Mouse (Mus musculus) T-helper 1 cell (primary cell): ENCODE results near the gene Olfr466.

ENCODE experiments used
- in situ Hi-C: fragments of 300-600 bp; cut with MboI, MseI; formaldehyde crosslinking; loops from one replicate; pipeline ENCODE4 v1.15.1; 2025; ENCODE audit warnings: high pct_unique_total_duplicates

Olfr466 gene

DNA sequence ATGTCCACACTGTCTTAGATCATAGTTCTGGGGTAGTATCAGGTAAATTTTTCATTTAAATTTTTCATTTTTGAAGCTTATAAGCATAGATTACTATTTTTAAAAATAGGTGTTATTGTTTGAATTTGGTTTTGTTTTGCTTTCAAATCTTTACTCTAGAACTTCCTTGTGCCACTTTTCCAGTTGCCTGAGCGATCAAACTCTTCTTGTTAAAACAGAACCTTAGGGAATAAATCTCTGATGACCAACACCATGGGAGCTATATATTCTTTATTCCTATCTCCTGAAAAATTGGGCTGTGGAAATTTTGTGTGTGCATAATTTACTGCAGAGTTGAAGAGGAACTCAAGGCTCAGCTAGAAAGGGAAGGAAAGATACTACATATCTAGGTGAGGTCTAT is at the start of gene Olfr466:
Gene Olfr466 (plus strand): TSS at position 301 of the 400 bp plus-strand sequence.
- in situ Hi-C loops: no loop called here

DNA sequence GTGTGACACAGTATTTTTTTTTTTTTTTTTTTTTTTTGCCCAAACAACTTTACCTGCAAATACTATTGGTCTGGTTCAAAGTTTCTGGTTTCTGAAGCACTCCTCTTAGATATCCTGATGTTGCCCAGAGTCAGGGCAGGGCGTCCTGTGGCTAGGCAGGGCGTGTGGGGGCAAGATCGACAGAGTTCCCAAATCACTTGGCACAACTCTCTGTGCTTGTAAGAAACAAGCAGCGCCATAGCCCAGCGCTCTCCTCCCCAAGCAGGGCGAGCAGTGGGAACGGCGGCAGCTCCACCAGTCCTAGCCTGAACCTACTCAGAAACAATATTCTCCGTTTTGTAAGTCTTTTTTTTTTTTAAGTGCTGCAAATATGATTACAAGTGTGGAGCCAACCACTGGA is 49.4 kb upstream of the Olfr466 start:
- in situ Hi-C loops: loop anchor here (10.0 to 25.0 kb wide), 2 partner anchors 144 to 788 kb away; partner anchors contain the start of gene Aaed1

DNA sequence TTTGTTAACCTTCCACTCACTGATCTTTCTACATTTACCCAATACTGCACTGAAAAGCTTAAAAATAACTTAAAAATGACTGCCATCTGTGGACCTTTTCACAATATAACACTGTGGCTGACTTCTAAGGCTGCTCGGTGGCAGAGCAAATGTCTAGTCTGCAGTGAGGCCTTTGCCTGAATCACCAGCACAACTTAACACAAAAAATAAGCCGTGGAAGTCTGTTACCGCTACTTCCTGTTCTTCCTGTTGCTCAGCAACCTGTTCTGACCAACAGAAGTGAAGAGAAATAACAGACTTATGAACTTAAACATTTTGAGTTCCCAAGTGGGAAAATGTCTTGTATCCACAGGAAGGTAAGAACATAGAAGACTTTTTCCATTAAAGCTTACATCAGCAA is 48.8 kb upstream of the Olfr466 start:
- in situ Hi-C loops: loop anchor here (10.0 to 25.0 kb wide), 2 partner anchors 144 to 789 kb away; partner anchors contain the start of gene Aaed1

DNA sequence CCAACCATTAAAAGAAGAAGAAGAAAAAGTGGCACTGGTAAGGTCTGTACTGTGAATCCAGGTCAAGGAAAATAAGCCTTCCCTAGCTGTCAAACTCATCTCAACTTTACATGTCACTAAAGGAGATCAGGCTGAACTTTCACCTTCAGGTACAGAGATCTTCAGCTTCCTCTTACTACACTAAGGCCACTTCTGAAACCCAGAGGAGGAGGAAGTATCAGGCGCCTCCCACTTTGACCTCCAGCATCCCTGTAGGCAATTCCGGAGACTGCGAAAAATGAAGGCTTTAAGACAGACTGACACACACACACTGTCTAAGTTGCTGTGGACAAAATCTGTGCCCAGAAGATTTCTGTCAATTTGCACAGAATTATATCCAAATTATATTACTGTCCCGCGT is 38.1 kb upstream of the Olfr466 start:
- in situ Hi-C loops: loop anchor here (25.0 kb wide), 1 partner anchor 800 kb away; the partner anchor contains the start of gene Aaed1

DNA sequence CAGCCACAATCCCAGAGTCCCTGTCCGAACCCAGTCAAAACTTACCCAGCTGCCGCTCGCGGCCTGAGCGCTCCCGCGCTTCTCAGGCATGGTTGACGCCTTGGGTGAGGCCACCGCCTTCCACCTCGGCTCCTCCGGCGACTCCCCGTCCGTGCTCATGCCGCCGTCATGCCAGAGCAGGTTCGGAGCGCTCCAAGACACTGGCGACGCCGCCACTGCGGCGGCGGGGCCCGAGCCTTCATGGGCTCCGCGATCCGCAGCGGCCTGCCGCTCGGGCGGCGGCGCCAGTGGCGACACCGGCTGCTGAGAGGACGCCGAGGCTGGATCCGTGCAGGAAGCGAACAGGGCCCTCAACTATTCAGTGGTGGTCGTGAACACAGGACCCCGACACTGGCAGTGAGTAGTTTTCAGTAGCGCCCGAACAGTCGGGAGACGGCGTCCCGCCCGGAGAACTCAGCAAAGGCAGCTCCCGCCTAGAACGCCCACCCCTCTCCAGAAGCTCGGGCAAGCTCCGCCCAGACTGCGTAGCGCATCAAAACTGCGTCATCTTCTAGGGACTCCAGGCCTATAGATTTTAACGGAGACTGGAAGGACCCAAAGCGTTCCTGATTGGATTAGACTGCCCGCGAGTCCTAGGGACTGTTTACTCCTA is 37.5 kb upstream of the Olfr466 start, which contains the start of gene Mfsd14b:
Gene Mfsd14b (minus strand): TSS at position 517 of the 652 bp plus-strand sequence.
- in situ Hi-C loops: loop anchor here (25.0 kb wide), 1 partner anchor 800 kb away; the partner anchor contains the start of gene Aaed1

DNA sequence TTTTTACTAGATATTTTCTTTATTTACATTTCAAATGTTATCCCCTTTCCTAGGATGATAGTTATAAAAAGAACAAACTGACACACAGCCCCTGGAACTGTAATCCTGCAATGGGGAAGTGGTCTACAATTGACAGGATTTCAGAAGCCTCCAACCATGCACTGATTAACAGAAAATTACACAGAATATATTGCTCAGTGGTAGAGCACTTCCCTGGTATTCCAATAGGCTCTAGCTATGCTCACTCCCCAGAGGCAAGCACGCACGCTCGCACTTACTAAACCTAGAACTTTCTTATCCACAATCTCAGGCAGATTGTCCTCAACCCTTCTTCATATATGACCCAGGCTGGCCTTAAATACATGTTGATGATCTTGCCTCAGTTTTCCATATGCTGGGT is 36.8 kb upstream of the Olfr466 start:
- in situ Hi-C loops: loop anchor here (25.0 kb wide), 1 partner anchor 801 kb away; the partner anchor contains the start of gene Aaed1

DNA sequence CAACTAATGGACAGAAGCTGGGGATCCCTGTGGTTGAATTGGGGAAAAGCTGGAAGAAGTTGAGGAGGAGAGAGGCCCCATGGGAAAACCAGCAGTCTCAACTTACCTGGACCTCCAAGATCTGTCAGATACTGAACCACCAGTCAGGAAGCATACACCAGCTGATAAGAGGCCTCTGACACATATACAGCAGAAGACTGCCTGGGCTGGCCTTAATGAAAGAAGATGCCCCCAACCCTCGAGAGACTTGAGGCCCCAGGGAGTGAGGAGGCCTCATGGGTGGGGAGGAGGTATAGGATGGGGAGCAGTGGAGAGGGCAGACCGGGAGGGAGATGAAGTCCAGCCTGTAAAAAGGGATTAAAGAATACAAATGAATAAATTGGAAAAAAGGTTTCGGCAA is 29.1 kb upstream of the Olfr466 start:
- in situ Hi-C loops: loop anchor here (5.0 to 25.0 kb wide), 2 partner anchors 679 to 809 kb away; partner anchors contain the start of gene Aaed1

DNA sequence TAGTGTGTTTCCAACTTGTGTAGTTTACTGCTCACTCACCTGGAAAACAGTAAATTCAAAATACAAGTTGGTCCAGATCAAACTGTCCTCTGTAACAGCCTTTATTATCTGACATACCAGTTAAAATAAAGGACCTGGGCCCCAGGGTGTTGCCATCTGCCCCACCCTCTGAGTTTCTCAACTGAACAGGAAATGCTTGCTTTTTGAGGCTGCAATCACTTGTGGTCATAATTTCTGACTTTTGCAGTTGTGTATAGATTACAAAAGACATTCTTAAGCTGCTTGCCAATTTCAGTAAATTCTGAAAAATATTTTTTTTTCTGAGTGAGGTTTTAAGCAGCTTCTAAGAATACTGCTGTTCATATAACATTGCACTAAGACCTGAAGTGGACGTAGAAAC is 27.9 kb upstream of the Olfr466 start:
- in situ Hi-C loops: loop anchor here (5.0 to 25.0 kb wide), 2 partner anchors 680 to 810 kb away; partner anchors contain the start of gene Aaed1

DNA sequence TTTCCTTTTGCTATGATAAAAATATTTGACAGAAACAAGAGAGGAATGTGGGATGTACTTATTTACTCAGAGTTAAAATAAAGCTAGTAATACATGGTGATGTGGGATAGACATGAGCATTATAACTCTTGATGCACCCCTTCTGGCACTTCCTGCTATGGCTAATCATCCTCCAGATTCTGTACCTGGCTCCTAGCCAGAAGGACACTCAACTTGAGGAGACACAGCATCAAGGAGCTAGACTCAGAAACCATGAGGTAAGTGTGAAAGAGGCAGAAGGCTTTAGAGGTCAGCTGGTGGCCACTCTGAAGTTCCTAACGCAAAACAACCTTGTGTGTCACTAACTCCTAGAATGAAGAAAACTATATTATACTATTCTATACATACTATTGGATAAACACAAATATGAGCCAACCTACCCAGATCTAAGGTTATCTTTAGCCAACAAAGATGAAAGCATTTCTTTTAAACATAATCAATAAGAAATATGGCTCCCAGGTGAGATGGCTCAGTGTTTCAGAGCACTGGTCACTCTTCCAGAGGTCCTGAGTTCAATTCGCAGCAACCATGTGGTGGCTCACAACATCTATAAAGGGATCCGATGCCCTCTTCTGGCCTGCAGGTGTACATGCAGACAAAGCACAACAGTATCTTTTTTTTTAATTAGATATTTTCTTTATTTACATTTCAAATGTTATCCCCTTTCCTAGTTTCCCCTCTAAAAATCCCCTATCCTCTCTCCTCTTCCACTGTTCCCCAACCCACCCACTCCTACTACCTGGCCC is 22.8 kb upstream of the Olfr466 start:
- in situ Hi-C loops: no loop called here

DNA sequence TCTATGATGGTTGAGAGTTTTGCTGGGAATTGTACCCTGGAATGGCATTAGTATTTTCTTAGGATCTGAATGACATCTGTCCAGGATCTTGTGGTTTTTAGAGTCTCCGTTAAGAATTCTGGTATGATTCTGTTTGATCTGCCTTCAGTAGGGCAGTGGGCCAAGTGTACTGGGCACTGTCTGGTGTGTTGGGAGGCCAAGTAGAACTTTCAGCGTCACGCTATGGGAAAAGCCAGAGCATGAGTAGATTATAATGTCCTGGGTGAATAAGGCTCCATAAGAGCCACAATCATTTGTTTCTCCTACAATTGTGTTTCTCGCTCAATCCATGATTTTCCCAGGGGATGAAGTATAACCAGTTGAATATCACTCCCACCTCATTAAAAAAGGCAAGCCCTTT is 12.3 kb upstream of the Olfr466 start, which contains the start of gene Olfr465-ps1:
Gene Olfr465-ps1 (plus strand): TSS at position 301 of the 400 bp plus-strand sequence.
- in situ Hi-C loops: no loop called here

DNA sequence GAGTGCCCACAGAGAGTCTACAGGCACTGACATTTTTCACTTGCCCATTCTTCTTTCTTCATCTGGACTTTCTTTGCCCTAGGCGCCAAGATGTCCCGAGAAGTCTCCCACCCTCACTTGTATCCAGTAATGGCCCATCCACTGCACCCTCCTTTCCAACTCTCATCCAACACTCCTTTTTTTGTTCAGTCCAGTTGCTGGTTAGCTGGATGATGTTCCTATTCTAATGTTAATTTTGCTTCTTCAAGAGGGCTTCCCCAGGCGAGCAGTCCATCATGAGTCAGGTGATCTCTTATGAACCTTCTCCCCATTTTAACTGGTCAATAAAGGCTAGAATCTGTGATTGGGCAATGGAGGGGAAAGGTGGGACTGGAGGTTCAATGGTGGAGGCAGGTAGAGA is 24.1 kb downstream of the Olfr466 start:
- in situ Hi-C loops: no loop called here

DNA sequence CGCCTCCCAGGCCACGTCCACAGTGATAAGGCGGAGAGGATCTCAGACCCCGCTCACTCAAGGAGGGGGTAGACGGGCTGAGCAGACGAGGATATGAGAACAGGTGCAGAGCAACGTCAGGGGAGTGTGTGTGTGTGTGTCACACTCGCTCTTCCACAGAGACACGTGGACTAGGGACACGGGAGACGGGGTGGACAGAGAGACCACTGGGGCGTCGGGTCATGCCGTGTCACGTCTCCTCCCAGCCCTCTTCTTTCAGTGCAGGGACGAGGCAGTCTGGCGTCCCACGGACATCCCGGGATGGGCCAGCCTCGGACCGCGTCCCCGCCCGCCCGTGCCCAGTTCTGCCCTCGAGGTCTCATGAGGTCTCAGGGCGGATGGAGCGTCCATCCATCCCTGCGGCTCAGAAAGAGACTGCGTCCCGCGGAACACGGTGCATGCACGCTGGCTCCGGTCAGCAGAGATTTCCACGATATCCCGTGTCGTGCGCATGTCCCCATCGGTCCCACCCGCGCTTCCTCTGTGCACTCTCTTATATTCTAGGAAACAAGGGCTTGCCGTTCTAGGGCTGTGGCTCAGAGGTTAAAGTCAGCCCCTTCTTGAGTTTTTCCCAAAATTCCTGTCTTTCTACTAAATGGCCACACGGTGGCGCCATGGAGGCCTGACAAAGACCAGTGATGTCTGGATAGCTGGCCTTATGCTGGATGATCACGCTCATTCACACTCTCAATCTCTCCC is 25.9 kb downstream of the Olfr466 start:
- in situ Hi-C loops: no loop called here

DNA sequence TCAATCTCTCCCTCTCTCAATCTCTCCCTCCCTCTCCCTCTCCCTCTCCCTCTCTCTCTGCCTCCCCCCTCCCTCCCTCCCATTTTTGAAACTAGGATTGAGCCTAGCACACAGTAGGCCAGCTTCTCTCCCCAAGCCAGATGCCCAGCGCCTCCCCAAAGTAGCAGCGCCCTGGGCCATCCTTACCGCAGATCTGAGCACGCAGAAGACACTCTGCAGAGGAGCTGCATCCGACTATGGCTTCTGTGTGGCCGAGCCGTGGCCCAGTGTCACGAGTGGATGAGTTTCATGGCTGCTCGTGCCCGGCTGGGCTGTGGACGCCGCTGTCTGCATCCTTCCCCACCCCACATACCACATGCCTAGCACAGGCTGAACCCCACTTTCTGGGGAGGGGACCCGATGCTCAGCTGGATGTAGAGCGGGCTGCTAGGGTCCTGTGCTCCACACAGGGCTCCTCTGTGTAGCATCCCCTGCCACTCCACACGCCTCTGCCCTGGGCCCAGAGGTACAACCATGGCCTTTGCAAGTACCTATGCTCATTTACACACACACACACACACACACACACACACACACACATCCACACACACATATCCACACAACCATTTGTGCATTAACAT is 26.5 kb downstream of the Olfr466 start:
- in situ Hi-C loops: no loop called here

DNA sequence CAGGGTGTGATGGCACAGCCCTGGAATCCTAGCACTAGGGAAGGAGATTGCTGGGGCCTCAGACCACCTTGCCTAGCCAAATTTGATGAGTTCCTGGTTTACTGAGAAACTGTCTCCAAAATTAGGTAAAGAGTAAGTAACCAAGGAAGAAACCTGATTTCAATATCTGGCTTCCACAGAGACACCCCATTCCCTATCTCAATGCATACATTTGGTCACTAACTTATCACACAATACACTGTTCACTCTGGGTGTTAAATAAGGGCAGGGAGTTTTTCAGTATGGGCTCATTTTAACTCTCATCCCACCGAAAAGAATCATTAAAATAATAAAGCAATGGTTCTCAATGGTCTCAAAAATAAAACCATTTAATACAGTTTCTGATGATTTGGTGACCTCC is 50.6 kb downstream of the Olfr466 start:
- in situ Hi-C loops: no loop called here
